ENCODE assay signal across 8 mouse cellular contexts in genomic region chr2:84888657-84889315, GRCm38 (mm10). TPM values are rescaled to one million over a fixed set of nuclear protein-coding genes. Genes with fewer than 3 reads are reported as not detected.
DNase-seq lines count a peak whose midpoint lies in the region; ATAC-seq and TF ChIP-seq lines count a peak whose summit lies in the region.

No protein-coding gene starts in this region.

- DNase-seq in G1E (ENCODE audit: low spot score), result peak; percentile 45
- DNase-seq in brain, adult 2 months (ENCODE audit: low read depth, low spot score), result peak; percentile 86
- peak; percentile 64 for DNase-seq in hindbrain, embryonic 14.5 days (ENCODE audit: low spot score)
- DNase-seq in left cerebral cortex, adult 2 months (ENCODE audit: extremely low spot score in 1 of 2, low spot score in 2 of 2), result peak; percentile 79 to 83
- DNase-seq in right cerebral cortex, adult 2 months (ENCODE audit: low spot score in 2 of 2), result peak; percentile 83 to 85
- DNase-seq in urinary bladder, postnatal 25 days (ENCODE audit: low spot score), result peak; percentile 57

- H3K4me1 ChIP-seq in G1E (ENCODE audit: insufficient read depth, low read depth, low read length), result peaks cover 14% of the 10 kb centered on the region
- peaks cover 15% of the 10 kb centered on the region for H3K4me1 ChIP-seq in hindbrain, embryonic 14.5 days (replicated peaks; ENCODE audit: control insufficient read depth, insufficient read depth, low read length)

- peaks cover 57% of the 10 kb centered on the region for H3K27me3 ChIP-seq in G1E (ENCODE audit: insufficient read depth, low read length)
- H3K27me3 ChIP-seq in hindbrain, embryonic 14.5 days (ENCODE audit: control insufficient read depth, insufficient read depth, low read length), result peaks cover 61% of the 10 kb centered on the region

- no peak overlapping the region for H3K4me3 ChIP-seq in G1E (ENCODE audit: low read depth, low read length)
- peak overlapping the region; percentile 22 for H3K4me3 ChIP-seq in hindbrain, embryonic 14.5 days (replicated peaks; ENCODE audit: low read length)
- H3K4me3 ChIP-seq in left cerebral cortex, adult 2 months, result peak overlapping the region; percentile 3; the same call in 1 of the 2 replicates

- ATAC-seq in G1E (ENCODE audit: extremely low read depth, insufficient number of reproducible peaks, low FRiP score, poor library complexity, severe bottlenecking), result no peak
- peak; percentile 42 for ATAC-seq in frontal cortex, adult (ENCODE audit: low TSS enrichment)
- ATAC-seq in hindbrain, embryonic 14.5 days (ENCODE audit: low FRiP score), result no peak
- ATAC-seq in megakaryocyte, adult 5-6 weeks (ENCODE audit: poor library complexity, severe bottlenecking), result peak; percentile 66

- H3K27ac ChIP-seq in hindbrain, embryonic 14.5 days, result no peak overlapping the region
- 0 out of 2 replicates have a peak overlapping the region, but pooled peaks have one; percentile 34 for H3K27ac ChIP-seq in left cerebral cortex, adult 2 months

- 2% methylated on average over 28 of the region's 28 CpGs for WGBS in hindbrain, embryonic 14.5 days

- no peaks in the 10 kb centered on the region for H3K36me3 ChIP-seq in G1E (replicated peaks)
- no peaks in the 10 kb centered on the region for H3K36me3 ChIP-seq in hindbrain, embryonic 14.5 days (replicated peaks; ENCODE audit: control insufficient read depth, insufficient read depth)

- peaks cover 3% of the 10 kb centered on the region; the same call in 1 of the 2 replicates for H3K9me3 ChIP-seq in G1E (replicated peaks)
- no peaks in the 10 kb centered on the region for H3K9me3 ChIP-seq in hindbrain, embryonic 14.5 days (ENCODE audit: control insufficient read depth, low read length)

- no peak for TF ChIP-seq CTCF in G1E (IDR thresholded peaks at IDR 0.05; ENCODE audit: low read depth, low read length)
- peak; percentile 66 for TF ChIP-seq CTCF in left cerebral cortex, adult 2 months (IDR thresholded peaks at IDR 0.05)

- H3K4me2 ChIP-seq in hindbrain, embryonic 14.5 days (replicated peaks), result peak overlapping the region; percentile 52

- intact Hi-C loops in left cerebral cortex, adult 2 months (cut with DNase I), result loop anchor here (1.0 to 10.0 kb wide), 2 partner anchors 22 to 334 kb away; no protein-coding TSS in a partner anchor

- 0 out of 2 replicates have a peak overlapping the region, but pooled peaks have one; percentile 20 for H3K9ac ChIP-seq in hindbrain, embryonic 14.5 days

RNA-seq across cellular contexts. Expression of gene Rtn4rl2, which starts 2.3 kb away (rescaled TPM):
- not detected in 2 replicates for total RNA-seq in G1E (2014; fragmentation: Nextera tagmentation)
- total RNA-seq in G1E (2017), result not detected in 2 replicates
- not detected in 2 replicates for polyA plus RNA-seq in G1E (2012)
- 3.8 and 4.5 TPM in 2 replicates for polyA plus RNA-seq in hindbrain, embryonic 14.5 days (2014; fragmentation: Nextera tagmentation; extraction: Ambion mirVana)
- 100 to 1,000 TPM in 1 of 2 experiments, 10 to 100 TPM in 1; 99.5 to 113 TPM for total RNA-seq in left cerebral cortex, adult 2 months (2021)
- total RNA-seq in megakaryocyte, adult 5-6 weeks (2015), result not detected in 2 replicates
- total RNA-seq in megakaryocyte, adult 5-6 weeks (2017), result not detected in 2 replicates

RNA-seq across cellular contexts. Expression of gene Slc43a3, which starts 47.6 kb away (rescaled TPM):
- 116 and 137 TPM in 2 replicates for total RNA-seq in G1E (2014; fragmentation: Nextera tagmentation)
- 85.2 and 90.3 TPM in 2 replicates for total RNA-seq in G1E (2017)
- 13.5 and 15.4 TPM in 2 replicates for polyA plus RNA-seq in G1E (2012)
- polyA plus RNA-seq in hindbrain, embryonic 14.5 days (2014; fragmentation: Nextera tagmentation; extraction: Ambion mirVana), result 4.8 and 4.9 TPM in 2 replicates
- total RNA-seq in left cerebral cortex, adult 2 months (2021), result under 1 TPM in 1 of 2 experiments, not detected in 1; 0.14 TPM
- 51.4 and 53.0 TPM in 2 replicates for total RNA-seq in megakaryocyte, adult 5-6 weeks (2015)
- 41.9 and 45.2 TPM in 2 replicates for total RNA-seq in megakaryocyte, adult 5-6 weeks (2017)

RNA-seq across cellular contexts. Expression of gene Slc43a1, which starts 50.1 kb away (rescaled TPM):
- total RNA-seq in G1E (2014; fragmentation: Nextera tagmentation) (0.29 and 62.5 TPM in 2 replicates), G1E (2017) (0.05 and 0.12 TPM in 2 replicates)
- 0.03 TPM in 1 of 2 replicates, not detected in the other for polyA plus RNA-seq in G1E (2012)
- polyA plus RNA-seq in hindbrain, embryonic 14.5 days (2014; fragmentation: Nextera tagmentation; extraction: Ambion mirVana), result 1.5 and 1.6 TPM in 2 replicates
- under 1 TPM; 0.27 to 0.30 TPM for total RNA-seq in left cerebral cortex, adult 2 months (2021)
- total RNA-seq in megakaryocyte, adult 5-6 weeks (2015), result 3.7 and 5.2 TPM in 2 replicates
- total RNA-seq in megakaryocyte, adult 5-6 weeks (2017), result 1.6 and 3.1 TPM in 2 replicates

Comparison
In these comparisons a context has a peak if more than half of its experiments do, and no peak if none do; other contexts are left out.
1. ATAC-seq: peak in frontal cortex, adult (single experiment) and megakaryocyte, adult 5-6 weeks (single experiment); none in G1E (single experiment) and hindbrain, embryonic 14.5 days (single experiment).
2. RNA of gene Rtn4rl2, which starts 2.3 kb away (total RNA-seq): 99.5 to 113 TPM in left cerebral cortex, adult 2 months; not detected in G1E and not detected in megakaryocyte, adult 5-6 weeks; every median in the first group is over 10 times any median in the second.
3. RNA of gene Slc43a3, which starts 47.6 kb away (total RNA-seq): 85.2 to 137 TPM in G1E and 41.9 to 53.0 TPM in megakaryocyte, adult 5-6 weeks; 0.14 TPM in left cerebral cortex, adult 2 months; every median in the first group is over 10 times any median in the second.
4. Peak in every context shown above with its lines, with median percentiles within 50 percentile points of each other: DNase-seq.